Mouse (Mus musculus): ENCODE data around the gene C1qtnf9. TPM values are rescaled to one million over a fixed set of nuclear protein-coding genes. Genes with fewer than 3 reads are reported as not detected.

C1qtnf9 gene
- polyA plus RNA-seq, 1 experiment from 2014 or later = 0.22 TPM

Other genes starting within 250 kb of the C1qtnf9 start
- gene Spata13, start 134.1 kb upstream of the C1qtnf9 start, polyA plus RNA-seq (2015; fragmentation: Nextera tagmentation; extraction: Ambion mirVana) = 81.7 and 83.0 TPM in 2 replicates
- 18.3 and 19.5 TPM in 2 replicates for gene Mipep, start 16.4 kb downstream of the C1qtnf9 start, polyA plus RNA-seq (2015; fragmentation: Nextera tagmentation; extraction: Ambion mirVana)